Mouse (Mus musculus) liver, embryonic 13.5 days (tissue): ENCODE results near the gene Txnrd2. TPM values are rescaled to one million over a fixed set of nuclear protein-coding genes. Genes with fewer than 3 reads are reported as not detected.

Experiments used
- ATAC-seq: fragments of 200-750 bp; cut with Nextera tagmentation; 2 replicates; pipeline ENCODE4 v1.8.0; 2017; ENCODE audit warnings: low read depth, mild to moderate bottlenecking, moderate number of reproducible peaks, moderate library complexity
- DNase-seq: peaks from one replicate; pipeline ENCODE4 v3.0.0; 2022
- H3K27ac ChIP-seq: fragments of 300-500 bp; sonication (generic); 2 replicates; pipeline ENCODE4 v1.5.1; 2015; ENCODE audit warnings: moderate library complexity, mild to moderate bottlenecking, inconsistent platforms
- H3K27me3 ChIP-seq: fragments of 300-500 bp; sonication (generic); 2 replicates; pipeline ENCODE4 v1.6.1; 2015; ENCODE audit warnings: mild to moderate bottlenecking, inconsistent platforms
- H3K36me3 ChIP-seq: fragments of 300-500 bp; sonication (generic); 2 replicates; pipeline ENCODE4 v1.6.1; 2015; ENCODE audit warnings: mild to moderate bottlenecking, inconsistent platforms
- H3K4me1 ChIP-seq: fragments of 300-500 bp; sonication (generic); replicated peaks from 2 replicates; pipeline ENCODE4 v1.6.1; 2015; ENCODE audit warnings: inconsistent platforms
- H3K4me2 ChIP-seq: fragments of 300-500 bp; sonication (generic); 2 replicates; pipeline ENCODE4 v1.6.1; 2015; ENCODE audit warnings: inconsistent platforms, mild to moderate bottlenecking, moderate library complexity
- H3K4me3 ChIP-seq: fragments of 300-500 bp; sonication (generic); replicated peaks from 2 replicates; pipeline ENCODE4 v1.5.1; 2015; ENCODE audit warnings: mild to moderate bottlenecking, inconsistent platforms
- H3K9ac ChIP-seq: fragments of 300-500 bp; sonication (generic); 2 replicates; pipeline ENCODE4 v1.6.1; 2015; ENCODE audit warnings: mild to moderate bottlenecking, inconsistent platforms
- H3K9me3 ChIP-seq: fragments of 300-500 bp; sonication (generic); replicated peaks from 2 replicates; pipeline ENCODE4 v1.6.1; 2016; ENCODE audit warnings: inconsistent platforms
- WGBS: fragments of 180-500 bp; shearing (Covaris S2); methylation state at CpG from one replicate; pipeline ENCODE4 v1.1.7; 2015; ENCODE audit not compliant: insufficient replicate concordance; 5-methylcytosine and 5-hydroxymethylcytosine counted together
- polyA plus RNA-seq: library from polyadenylated mRNA; unstranded; fragments of >200 nt; fragmentation: Nextera tagmentation; extraction: Ambion mirVana; gene quantifications from 2 replicates; pipeline ENCODE4 v1.2.1, GENCODE M21; 2015

Txnrd2 gene
- polyA plus RNA-seq, 1 experiment from 2014 or later: 112 TPM

DNA sequence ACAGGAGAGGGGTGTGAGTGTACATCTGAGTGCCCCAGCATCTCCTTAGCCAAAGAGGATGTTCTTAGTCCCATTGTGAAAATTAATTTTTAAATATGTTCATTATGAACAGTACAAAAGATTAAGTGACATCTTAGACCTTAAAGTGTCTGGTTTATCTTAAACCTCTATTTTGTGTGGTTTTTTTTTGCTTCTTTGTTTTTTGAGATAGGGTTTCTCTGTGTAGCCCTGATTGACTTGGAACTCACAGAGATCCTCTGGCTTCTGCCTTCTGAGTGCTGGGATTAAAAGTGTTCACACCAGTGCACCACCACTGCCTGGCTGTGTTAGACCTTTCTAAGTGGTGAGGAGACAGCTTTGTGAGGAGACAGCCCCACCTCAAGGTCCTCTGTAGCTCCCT lies 32.5 kb downstream of the Txnrd2 start:
- H3K4me2 ChIP-seq: peak overlapping the region; percentile 38; the same call in 1 of the 2 replicates
- H3K36me3 ChIP-seq: peaks cover 100% of the 10 kb centered on the region

DNA sequence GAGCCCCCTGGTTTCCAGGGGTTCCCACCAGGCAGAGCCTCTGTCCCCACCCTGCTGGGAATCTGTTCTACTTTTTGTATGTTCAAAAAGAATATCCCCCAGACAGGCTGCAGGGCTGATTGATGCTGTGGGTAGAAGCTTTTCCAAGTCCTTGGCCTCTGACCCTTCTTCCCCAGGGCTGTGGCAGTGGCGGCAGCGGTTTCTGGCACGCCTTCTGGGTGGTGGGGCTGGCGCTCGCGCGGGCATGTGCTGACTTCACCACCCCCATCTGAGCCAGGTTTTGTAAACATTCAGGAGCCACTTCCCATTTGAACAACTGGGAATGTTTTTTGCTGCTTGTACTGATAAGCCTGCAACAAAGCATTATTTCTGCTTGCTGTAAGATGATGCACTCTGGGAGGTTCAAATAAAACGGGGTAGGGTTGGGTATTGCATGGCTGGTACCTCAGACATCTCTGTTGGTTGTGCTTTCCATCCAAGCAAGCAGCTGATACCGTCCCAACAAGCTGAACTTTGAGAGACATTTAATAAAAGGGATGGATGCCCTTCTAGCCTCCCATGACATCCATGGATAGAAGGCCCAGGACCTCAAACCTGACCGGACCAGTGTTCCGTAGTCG lies 33.3 kb downstream of the Txnrd2 start:
- H3K4me3 ChIP-seq: no peak overlapping the region
- H3K9me3 ChIP-seq: no peaks in the 10 kb centered on the region
- no peak for DNase-seq
- ATAC-seq: peak; percentile 32
- H3K4me2 ChIP-seq: peak overlapping the region; percentile 38
- peaks cover 100% of the 10 kb centered on the region for H3K36me3 ChIP-seq
- no peaks in the 10 kb centered on the region; the same call in 1 of the 2 replicates for H3K27me3 ChIP-seq
- no peak overlapping the region for H3K9ac ChIP-seq
- H3K27ac ChIP-seq: peak overlapping the region; percentile 70
- peaks cover 60% of the 10 kb centered on the region for H3K4me1 ChIP-seq
- WGBS: 6% methylated on average over 12 of the region's 12 CpGs

More for the DNA sequence above, 32.5 kb downstream of the Txnrd2 start:
- Histone ChIP-seq H3K4me3 (no peak overlapping the region), H3K9me3 (no peaks in the 10 kb centered on the region), H3K9ac (0 out of 2 replicates have a peak overlapping the region, but pooled peaks have one; percentile 7), H3K27ac (0 out of 2 replicates have a peak overlapping the region, but pooled peaks have one; percentile 70), H3K4me1 (peaks cover 56% of the 10 kb centered on the region), H3K27me3 (no peaks in the 10 kb centered on the region; the same call in 1 of the 2 replicates)
- DNase-seq (no peak), ATAC-seq (no peak)

DNA sequence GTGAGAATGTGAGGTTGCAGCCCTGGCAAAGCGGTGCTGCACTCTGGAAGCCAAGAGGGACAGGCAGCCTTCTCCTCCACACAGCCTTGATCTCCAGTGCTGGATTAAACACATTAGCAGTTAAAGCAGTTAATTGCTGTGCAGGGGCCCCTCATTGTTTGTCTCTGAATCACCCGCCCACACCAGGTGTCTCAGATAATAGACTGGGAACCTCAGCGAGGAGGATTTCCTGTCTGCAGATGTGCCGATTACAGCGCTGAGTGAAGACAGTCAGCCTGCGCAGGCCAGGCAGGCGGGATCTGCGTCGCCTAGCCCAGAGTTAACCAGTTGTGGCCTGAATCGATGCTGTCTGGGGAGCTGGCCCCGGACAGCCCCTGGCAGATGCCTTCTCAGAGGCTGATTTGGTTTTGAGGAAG lies 33.8 kb downstream of the Txnrd2 start:
- Histone ChIP-seq H3K27ac (peak overlapping the region; percentile 70), H3K27me3 (no peaks in the 10 kb centered on the region; the same call in 1 of the 2 replicates), H3K4me3 (no peak overlapping the region), H3K4me2 (peak overlapping the region; percentile 38), H3K36me3 (peaks cover 100% of the 10 kb centered on the region), H3K4me1 (peaks cover 60% of the 10 kb centered on the region), H3K9me3 (no peaks in the 10 kb centered on the region), H3K9ac (no peak overlapping the region)
- DNase-seq (peak; percentile 63), ATAC-seq (peak; percentile 82)
- 5% methylated on average over 11 of the region's 11 CpGs for WGBS

GRCm38 (mm10) chr16:18460826-18461225 lies 34.6 kb downstream of the Txnrd2 start:
- Histone ChIP-seq H3K4me1 (peaks cover 60% of the 10 kb centered on the region), H3K4me2 (no peak overlapping the region), H3K27ac (no peak overlapping the region), H3K27me3 (no peaks in the 10 kb centered on the region; the same call in 1 of the 2 replicates), H3K9ac (no peak overlapping the region), H3K4me3 (no peak overlapping the region), H3K9me3 (no peaks in the 10 kb centered on the region), H3K36me3 (peaks cover 100% of the 10 kb centered on the region)
- no peak for ATAC-seq
- DNase-seq: no peak
- WGBS: 91% methylated on average over 3 of the region's 3 CpGs

GRCm38 (mm10) chr16:18462031-18462430 lies 35.8 kb downstream of the Txnrd2 start:
- ATAC-seq: no peak
- Histone ChIP-seq H3K9me3 (no peaks in the 10 kb centered on the region), H3K27ac (no peak overlapping the region), H3K9ac (no peak overlapping the region), H3K36me3 (peaks cover 100% of the 10 kb centered on the region), H3K27me3 (no peaks in the 10 kb centered on the region; the same call in 1 of the 2 replicates), H3K4me3 (no peak overlapping the region), H3K4me1 (peaks cover 60% of the 10 kb centered on the region), H3K4me2 (no peak overlapping the region)
- 85% methylated on average over 9 of the region's 9 CpGs for WGBS
- DNase-seq: no peak

DNA sequence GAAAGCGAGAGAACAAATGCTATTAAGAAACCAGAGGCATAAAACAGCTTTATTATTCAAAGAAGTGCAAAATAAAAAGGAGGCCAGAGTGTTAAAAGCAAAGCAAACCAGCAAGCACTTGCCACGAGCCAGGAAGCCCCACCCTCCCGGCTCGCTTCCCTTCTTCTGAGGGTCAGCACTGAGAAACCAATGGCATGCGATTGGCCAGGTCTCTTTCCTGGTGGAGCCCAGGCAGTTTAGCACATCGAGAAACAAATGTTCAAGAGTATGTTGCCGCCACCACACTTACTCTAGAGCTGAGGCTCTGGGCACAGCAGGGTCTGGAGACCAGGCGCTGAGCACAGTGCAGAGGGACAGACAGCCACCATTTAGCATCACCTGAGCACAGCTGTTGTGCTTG lies 36.4 kb downstream of the Txnrd2 start:
- no peak for DNase-seq
- ATAC-seq: no peak
- Histone ChIP-seq H3K27me3 (no peaks in the 10 kb centered on the region; the same call in 1 of the 2 replicates), H3K36me3 (peaks cover 100% of the 10 kb centered on the region), H3K9me3 (no peaks in the 10 kb centered on the region), H3K4me1 (peaks cover 54% of the 10 kb centered on the region), H3K4me2 (no peak overlapping the region), H3K9ac (no peak overlapping the region), H3K27ac (no peak overlapping the region), H3K4me3 (no peak overlapping the region)
- 63% methylated on average over 8 of the region's 8 CpGs for WGBS

DNA sequence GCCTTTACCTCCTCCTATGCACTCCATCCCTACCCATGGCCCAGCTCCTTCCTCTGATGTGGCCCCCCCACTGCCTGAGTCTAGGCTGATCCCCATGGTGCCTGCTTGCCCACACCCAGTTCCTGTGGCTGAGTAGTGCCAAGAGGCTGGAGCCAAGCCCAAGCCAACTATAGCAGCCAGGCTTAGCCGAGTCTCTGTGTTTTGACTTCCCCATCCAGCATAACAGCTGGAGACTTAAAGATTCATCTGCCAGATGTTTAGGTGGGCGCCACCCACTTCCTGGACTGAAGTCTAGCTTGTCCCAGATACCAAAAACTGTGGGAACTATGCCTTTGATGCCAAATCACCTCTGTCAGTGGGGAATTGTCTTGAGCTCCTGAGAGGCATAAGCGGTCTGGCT lies 38.1 kb downstream of the Txnrd2 start:
- Histone ChIP-seq H3K4me2 (no peak overlapping the region), H3K4me1 (peaks cover 38% of the 10 kb centered on the region), H3K9ac (no peak overlapping the region), H3K36me3 (peaks cover 100% of the 10 kb centered on the region), H3K9me3 (no peaks in the 10 kb centered on the region), H3K4me3 (no peak overlapping the region), H3K27ac (no peak overlapping the region), H3K27me3 (no peaks in the 10 kb centered on the region; the same call in 1 of the 2 replicates)
- no peak for DNase-seq
- no peak for ATAC-seq
- 57% methylated on average over 3 of the region's 3 CpGs for WGBS

DNA sequence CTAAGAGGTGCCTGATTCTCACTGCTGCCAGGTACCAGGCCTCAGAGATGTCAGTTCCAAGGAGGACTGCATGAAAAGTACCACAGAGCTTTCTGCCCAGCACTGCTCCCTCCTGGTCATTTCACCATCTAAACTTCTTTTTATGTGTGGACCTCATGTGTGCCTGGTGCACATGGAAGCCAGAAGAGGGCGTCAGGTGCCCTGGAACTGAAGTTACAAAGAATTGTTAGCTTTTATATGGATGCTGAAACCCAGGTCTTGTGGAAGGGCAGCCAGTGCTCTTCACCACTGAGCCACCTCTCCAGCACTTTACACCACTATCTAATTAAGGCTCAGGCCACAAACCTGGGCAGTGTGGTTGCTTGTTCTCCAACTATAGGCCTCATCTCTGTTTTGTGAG lies 44.6 kb downstream of the Txnrd2 start:
- Histone ChIP-seq H3K4me2 (no peak overlapping the region), H3K9me3 (no peaks in the 10 kb centered on the region), H3K9ac (no peak overlapping the region), H3K4me1 (no peaks in the 10 kb centered on the region), H3K36me3 (peaks cover 100% of the 10 kb centered on the region), H3K27ac (no peak overlapping the region), H3K4me3 (no peak overlapping the region), H3K27me3 (no peaks in the 10 kb centered on the region)
- ATAC-seq: no peak
- 29% methylated on average over 1 of the region's 1 CpGs for WGBS
- DNase-seq: no peak

DNA sequence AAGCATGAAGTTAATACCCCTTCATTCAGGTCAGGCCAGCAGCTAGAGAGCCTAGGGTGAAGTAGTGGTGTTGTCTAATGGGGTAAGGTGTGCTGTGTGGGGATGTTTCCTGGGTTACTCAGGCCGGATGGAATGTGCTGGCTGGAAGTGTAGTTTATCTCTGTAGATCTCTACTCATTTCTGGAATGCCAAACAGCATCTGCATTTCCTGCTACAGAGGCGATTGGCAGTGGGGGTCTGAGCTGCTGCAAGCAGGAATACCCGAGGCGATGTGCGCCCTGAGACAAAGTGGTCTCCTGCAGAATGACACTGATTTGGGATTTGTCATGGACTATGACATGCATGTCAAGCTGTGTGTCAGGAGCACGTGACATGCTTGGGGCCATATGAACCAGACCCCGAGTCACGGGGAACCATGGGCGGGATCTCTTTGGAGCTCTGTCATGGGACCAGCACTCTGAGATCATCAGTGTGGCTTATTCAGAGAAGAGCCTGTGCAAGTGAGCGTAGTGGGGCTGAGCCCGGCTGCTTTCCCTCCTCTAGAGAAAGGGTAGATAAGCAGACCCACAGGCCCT lies 45.3 kb downstream of the Txnrd2 start:
- no peak overlapping the region for H3K4me3 ChIP-seq
- no peak for DNase-seq
- no peaks in the 10 kb centered on the region for H3K9me3 ChIP-seq
- 81% methylated on average over 11 of the region's 11 CpGs for WGBS
- no peaks in the 10 kb centered on the region for H3K4me1 ChIP-seq
- no peak for ATAC-seq
- H3K4me2 ChIP-seq: no peak overlapping the region
- no peaks in the 10 kb centered on the region for H3K27me3 ChIP-seq
- no peak overlapping the region for H3K9ac ChIP-seq
- H3K27ac ChIP-seq: no peak overlapping the region
- H3K36me3 ChIP-seq: peaks cover 100% of the 10 kb centered on the region

GRCm38 (mm10) chr16:18471976-18472375 lies 45.8 kb downstream of the Txnrd2 start:
- Histone ChIP-seq H3K9ac (no peak overlapping the region), H3K4me1 (no peaks in the 10 kb centered on the region), H3K9me3 (no peaks in the 10 kb centered on the region), H3K4me3 (no peak overlapping the region), H3K27me3 (no peaks in the 10 kb centered on the region), H3K27ac (no peak overlapping the region), H3K36me3 (peaks cover 100% of the 10 kb centered on the region), H3K4me2 (no peak overlapping the region)
- DNase-seq (no peak), ATAC-seq (no peak)
- 80% methylated on average over 6 of the region's 6 CpGs for WGBS

- WGBS: 90% methylated on average over 4 of the region's 4 CpGs
- H3K27me3 ChIP-seq: no peaks in the 10 kb centered on the region
Measured at GRCm38 (mm10) chr16:18472416-18472815, 46.2 kb downstream of the Txnrd2 start.

DNA sequence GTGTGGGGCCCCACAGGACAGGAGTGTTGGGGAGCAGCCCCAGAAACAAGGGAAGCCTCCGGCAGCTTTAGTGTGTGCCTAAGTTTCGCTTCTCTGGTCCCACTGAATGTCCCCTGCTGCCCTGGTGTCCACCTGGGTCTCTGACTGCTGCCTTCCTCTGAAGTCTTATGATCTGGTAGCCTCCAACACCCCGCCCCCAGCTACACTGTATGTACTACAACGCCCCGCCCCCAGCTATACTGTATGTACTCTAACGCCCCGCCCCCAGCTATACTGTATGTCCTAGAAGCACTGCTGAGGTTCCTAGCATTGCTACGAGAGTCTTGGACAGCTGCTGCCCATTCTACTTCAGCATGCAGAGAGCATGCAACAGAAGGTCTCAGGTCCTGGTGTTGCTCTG lies 46.8 kb downstream of the Txnrd2 start:
- Histone ChIP-seq H3K27me3 (no peaks in the 10 kb centered on the region), H3K9me3 (no peaks in the 10 kb centered on the region), H3K9ac (no peak overlapping the region), H3K4me1 (no peaks in the 10 kb centered on the region), H3K27ac (no peak overlapping the region), H3K4me3 (no peak overlapping the region), H3K4me2 (no peak overlapping the region), H3K36me3 (peaks cover 100% of the 10 kb centered on the region)
- no peak for DNase-seq
- ATAC-seq: peak; percentile 50; the same call in 1 of the 2 replicates
- 84% methylated on average over 8 of the region's 8 CpGs for WGBS

More at GRCm38 (mm10) chr16:18472416-18472815, 46.2 kb downstream of the Txnrd2 start:
- no peaks in the 10 kb centered on the region for H3K4me1 ChIP-seq
- no peak for ATAC-seq
- DNase-seq: no peak
- peaks cover 100% of the 10 kb centered on the region for H3K36me3 ChIP-seq
- H3K9ac ChIP-seq: no peak overlapping the region
- H3K9me3 ChIP-seq: no peaks in the 10 kb centered on the region
- H3K4me2 ChIP-seq: no peak overlapping the region
- H3K27ac ChIP-seq: no peak overlapping the region
- H3K4me3 ChIP-seq: no peak overlapping the region
